ENCODE assay signal across 33 mouse cellular contexts in genomic region chrX:147443386-147443785, GRCm38 (mm10). TPM values are rescaled to one million over a fixed set of nuclear protein-coding genes. Genes with fewer than 3 reads are reported as not detected.
DNase-seq lines count a peak whose midpoint lies in the region; ATAC-seq and TF ChIP-seq lines count a peak whose summit lies in the region.
"Had no signal": no experiment of that assay in that cellular context is flagged by ENCODE, and none has a peak within 500 bp of the region (broad histone marks: within the 10 kb centered on the region; RNA-seq: fewer than 3 reads in every experiment).

No protein-coding gene starts in this region.

- TF ChIP-seq POLR2A in lung, adult 2 months (IDR thresholded peaks at IDR 0.05; ENCODE audit: borderline replicate concordance, extremely low read depth, low read depth, low read length): no peak

- no peak overlapping the region for H3K4me3 ChIP-seq in heart, embryonic 12.5 days
- H3K4me3 ChIP-seq in kidney, embryonic 14.5 days (ENCODE audit: low read length): no peak overlapping the region
- no peak overlapping the region for H3K4me3 ChIP-seq in lung, postnatal 0 days (ENCODE audit: low read depth, low read length)
- H3K4me3 ChIP-seq in lung, adult 2 months (replicated peaks; ENCODE audit: extremely low read depth, low read depth, low read length): no peak overlapping the region
- H3K4me3 ChIP-seq in layer of hippocampus, adult 2 months: no peak overlapping the region
- H3K4me3 ChIP-seq: forebrain, embryonic 10.5 days; forebrain, embryonic 13.5 days; heart, embryonic 10.5 days; hindbrain, embryonic 12.5 days; hindbrain, embryonic 15.5 days had no signal

- no peak overlapping the region for H3K9ac ChIP-seq in heart, embryonic 12.5 days
- H3K9ac ChIP-seq in kidney, embryonic 14.5 days (ENCODE audit: low read depth, low read length): no peak overlapping the region
- no peak overlapping the region for H3K9ac ChIP-seq in lung, postnatal 0 days (replicated peaks; ENCODE audit: low read depth)
- H3K9ac ChIP-seq: forebrain, embryonic 13.5 days; hindbrain, embryonic 12.5 days; hindbrain, embryonic 15.5 days had no signal

- H3K4me2 ChIP-seq in heart, embryonic 12.5 days: no peak overlapping the region
- H3K4me2 ChIP-seq in kidney, embryonic 14.5 days (replicated peaks; ENCODE audit: low read depth, low read length): no peak overlapping the region
- H3K4me2 ChIP-seq in lung, postnatal 0 days (replicated peaks; ENCODE audit: low read depth, low read length): no peak overlapping the region
- H3K4me2 ChIP-seq: forebrain, embryonic 13.5 days; hindbrain, embryonic 12.5 days; hindbrain, embryonic 15.5 days had no signal

- H3K36me3 ChIP-seq in heart, embryonic 12.5 days: no peaks in the 10 kb centered on the region
- no peaks in the 10 kb centered on the region for H3K36me3 ChIP-seq in kidney, embryonic 14.5 days (ENCODE audit: control insufficient read depth, insufficient read depth, low read length)
- no peaks in the 10 kb centered on the region for H3K36me3 ChIP-seq in lung, postnatal 0 days (ENCODE audit: insufficient read depth, low read length)
- H3K36me3 ChIP-seq: forebrain, embryonic 10.5 days; G1E; heart, embryonic 10.5 days; hindbrain, embryonic 12.5 days; hindbrain, embryonic 15.5 days had no signal

- no peak for ATAC-seq in heart, embryonic 12.5 days (ENCODE audit: insufficient number of reproducible peaks, low FRiP score)
- peak; percentile 73 for ATAC-seq in kidney, embryonic 14.5 days (ENCODE audit: low FRiP score, low TSS enrichment)
- peak; percentile 19; the same call in 1 of the 2 replicates for ATAC-seq in lung, postnatal 0 days
- ATAC-seq: forebrain, embryonic 13.5 days; forebrain, embryonic 16.5 days; Patski had no signal

- no peak for TF ChIP-seq CTCF in lung, postnatal 0 days (IDR thresholded peaks at IDR 0.05)
- TF ChIP-seq CTCF in lung, adult 2 months (IDR thresholded peaks at IDR 0.05; ENCODE audit: insufficient read depth, low read length): no peak
- no peak for TF ChIP-seq CTCF in layer of hippocampus, adult 2 months (conservative IDR thresholded peaks at IDR 0.05)

- 86% methylated on average over 4 of the region's 4 CpGs for WGBS in heart, embryonic 12.5 days
- WGBS in kidney, embryonic 14.5 days: 67% methylated on average over 4 of the region's 4 CpGs
- WGBS in lung, postnatal 0 days: 77% methylated on average over 4 of the region's 4 CpGs
- 67% methylated on average over 4 of the region's 4 CpGs for WGBS in lung, adult 2 months

- DNase-seq in heart, adult 8-10 months (ENCODE audit: low spot score): peak; percentile 14
- no peak for DNase-seq in kidney, adult 8-10 months
- no peak for DNase-seq in lung, postnatal 0 days (ENCODE audit: low spot score)
- no peak for DNase-seq in lung, adult 2 months
- no peak for DNase-seq in layer of hippocampus, adult 2 months (ENCODE audit: low spot score in 2 of 2)
- DNase-seq: adrenal gland, postnatal 10 days; adrenal gland, postnatal 36 days; B cell, adult 2 months; cerebellum, adult 18-20 months; cerebellum, adult 9-10 months; cerebellum, postnatal 14 days; gastrocnemius, postnatal 10 days; gastrocnemius, postnatal 36 days had no signal

- H3K27ac ChIP-seq in heart, embryonic 12.5 days (ENCODE audit: poor library complexity, severe bottlenecking): no peak overlapping the region
- no peak overlapping the region for H3K27ac ChIP-seq in kidney, embryonic 14.5 days (ENCODE audit: low read depth, low read length)
- no peak overlapping the region for H3K27ac ChIP-seq in lung, postnatal 0 days (ENCODE audit: low read length)
- no peak overlapping the region for H3K27ac ChIP-seq in layer of hippocampus, adult 2 months
- H3K27ac ChIP-seq: forebrain, embryonic 10.5 days; forebrain, embryonic 13.5 days; heart, embryonic 10.5 days; hindbrain, embryonic 12.5 days; hindbrain, embryonic 15.5 days had no signal

- H3K9me3 ChIP-seq in heart, embryonic 12.5 days (replicated peaks): no peaks in the 10 kb centered on the region
- no peaks in the 10 kb centered on the region for H3K9me3 ChIP-seq in kidney, embryonic 14.5 days (ENCODE audit: control insufficient read depth, low read length)
- no peaks in the 10 kb centered on the region for H3K9me3 ChIP-seq in lung, postnatal 0 days (ENCODE audit: low read length)
- H3K9me3 ChIP-seq: forebrain, embryonic 10.5 days; forebrain, embryonic 13.5 days; G1E; heart, embryonic 10.5 days; hindbrain, embryonic 12.5 days; hindbrain, embryonic 15.5 days had no signal

- no peaks in the 10 kb centered on the region for H3K4me1 ChIP-seq in heart, embryonic 12.5 days (replicated peaks)
- no peaks in the 10 kb centered on the region for H3K4me1 ChIP-seq in kidney, embryonic 14.5 days (ENCODE audit: control insufficient read depth, insufficient read depth, low read length)
- H3K4me1 ChIP-seq in lung, postnatal 0 days (ENCODE audit: insufficient read depth, low read depth, low read length): no peaks in the 10 kb centered on the region
- no peaks in the 10 kb centered on the region for H3K4me1 ChIP-seq in lung, adult 2 months (ENCODE audit: control insufficient read depth, insufficient read depth, low read length)
- H3K4me1 ChIP-seq: forebrain, embryonic 10.5 days; forebrain, embryonic 13.5 days; heart, embryonic 10.5 days; hindbrain, embryonic 12.5 days; hindbrain, embryonic 15.5 days had no signal

- TF ChIP-seq EP300 in lung, postnatal 0 days (IDR thresholded peaks at IDR 0.05): peak; percentile 32; the same call in 1 of the 2 replicates

- H3K27me3 ChIP-seq in heart, embryonic 12.5 days (replicated peaks): no peaks in the 10 kb centered on the region
- no peaks in the 10 kb centered on the region for H3K27me3 ChIP-seq in kidney, embryonic 14.5 days (ENCODE audit: control insufficient read depth, insufficient read depth, low read length)
- no peaks in the 10 kb centered on the region for H3K27me3 ChIP-seq in lung, postnatal 0 days (replicated peaks; ENCODE audit: insufficient read depth, low read length)
- H3K27me3 ChIP-seq: CH12.LX; forebrain, embryonic 13.5 days; hindbrain, embryonic 12.5 days; hindbrain, embryonic 15.5 days had no signal

RNA-seq across cellular contexts. Expression of gene Vmn1r239-ps, which starts 10.1 kb away (rescaled TPM):
- not detected for total RNA-seq in heart, adult 8-10 months (2022)
- not detected in 2 replicates for polyA plus RNA-seq in heart, embryonic 12.5 days (2016; fragmentation: Nextera tagmentation; extraction: Ambion mirVana)
- not detected in 2 replicates for polyA plus RNA-seq in kidney, embryonic 14.5 days (2014; fragmentation: Nextera tagmentation; extraction: Ambion mirVana)
- polyA plus RNA-seq in lung, postnatal 0 days (2015; fragmentation: Nextera tagmentation; extraction: Ambion mirVana): not detected in 2 replicates
- polyA plus RNA-seq in lung, adult 2 months (2012; rRNA removed): not detected in 2 replicates
- total RNA-seq in layer of hippocampus, adult 2 months (2021): not detected
- total RNA-seq: adrenal gland, adult 18-20 months; adrenal gland, postnatal 10 days; adrenal gland, postnatal 36 days; CH12.LX; G1E; gastrocnemius, adult 18-20 months; gastrocnemius, postnatal 10 days; gastrocnemius, postnatal 36 days; granulocyte monocyte progenitor cell, adult 5-6 weeks; heart, postnatal 25 days; hematopoietic stem cell, adult 5-6 weeks had no signal
- polyA plus RNA-seq: embryonic facial prominence, embryonic 11.5 days; embryonic facial prominence, embryonic 14.5 days; forebrain, embryonic 10.5 days; forebrain, embryonic 13.5 days; forebrain, embryonic 16.5 days; G1E; heart, embryonic 10.5 days; heart, embryonic 14.5 days; heart, postnatal 0 days; hindbrain, embryonic 12.5 days; hindbrain, embryonic 15.5 days; Patski had no signal

RNA-seq across cellular contexts. Expression of gene Il13ra2, which starts 14.4 kb away (rescaled TPM):
- not detected for total RNA-seq in heart, adult 8-10 months (2022)
- polyA plus RNA-seq in heart, embryonic 12.5 days (2016; fragmentation: Nextera tagmentation; extraction: Ambion mirVana): not detected in 2 replicates
- 0.31 and 0.41 TPM in 2 replicates for polyA plus RNA-seq in kidney, embryonic 14.5 days (2014; fragmentation: Nextera tagmentation; extraction: Ambion mirVana)
- polyA plus RNA-seq in lung, postnatal 0 days (2015; fragmentation: Nextera tagmentation; extraction: Ambion mirVana): 0.10 TPM in 1 of 2 replicates, not detected in the other
- polyA plus RNA-seq in lung, adult 2 months (2012; rRNA removed): not detected in 2 replicates
- total RNA-seq in layer of hippocampus, adult 2 months (2021): 1 to 10 TPM in 1 of 2 experiments, under 1 TPM in 1; 0.29 to 1.4 TPM
- total RNA-seq: adrenal gland, adult 18-20 months; adrenal gland, postnatal 36 days; CH12.LX; G1E; gastrocnemius, adult 18-20 months; gastrocnemius, postnatal 36 days; granulocyte monocyte progenitor cell, adult 5-6 weeks; heart, postnatal 25 days; hematopoietic stem cell, adult 5-6 weeks had no signal
- polyA plus RNA-seq: embryonic facial prominence, embryonic 11.5 days; forebrain, embryonic 10.5 days; forebrain, embryonic 13.5 days; G1E; heart, embryonic 10.5 days; heart, embryonic 14.5 days; heart, postnatal 0 days; hindbrain, embryonic 15.5 days had no signal
